Mouse (Mus musculus): ENCODE measurements around the gene Tspear.
"Not testable (repeated sequence)": the region's sequence is repeated elsewhere in the genome, so short reads cannot be mapped to it uniquely, and the experiment has no call there.

Tspear gene

GRCm38 (mm10) chr10:77711157-77711556, 24.8 kb downstream of the Tspear start, which contains the start of gene Gm10024:
Gene Gm10024 (plus strand): TSS chr10:77711457.
- in situ Hi-C loops (cut with MboI, MseI) = loop anchor here (5.0 kb wide), 1 partner anchor 39 kb away; no protein-coding TSS in a partner anchor

- in situ Hi-C loops (cut with MboI, MseI) = loop anchor here (5.0 kb wide), 1 partner anchor 41 kb away; no protein-coding TSS in a partner anchor
Observed at GRCm38 (mm10) chr10:77713734-77714133, 27.4 kb downstream of the Tspear start.

GRCm38 (mm10) chr10:77715507-77715906, 29.1 kb downstream of the Tspear start, which contains the start of gene Gm10142:
Gene Gm10142 (plus strand): TSS chr10:77715807.
- in situ Hi-C loops (cut with MboI, MseI) = no loop called here

GRCm38 (mm10) chr10:77720299-77720698, 33.9 kb downstream of the Tspear start, which contains the start of gene Krtap12-1:
Gene Krtap12-1 (plus strand): TSS chr10:77720599.
- in situ Hi-C loops (cut with MboI, MseI) = not testable (repeated sequence)

- in situ Hi-C loops (cut with MboI, MseI) = no loop called here
Observed at GRCm38 (mm10) chr10:77724855-77725254, 38.5 kb downstream of the Tspear start.

- in situ Hi-C loops (cut with MboI, MseI) = no loop called here
Observed at GRCm38 (mm10) chr10:77726186-77726585, 39.8 kb downstream of the Tspear start, which contains the start of gene Gm10100. Gene Gm10100 (plus strand): TSS chr10:77726486.

GRCm38 (mm10) chr10:77728280-77728679, 41.9 kb downstream of the Tspear start:
- in situ Hi-C loops (cut with MboI, MseI) = no loop called here

- in situ Hi-C loops (cut with MboI, MseI) = no loop called here
Observed at GRCm38 (mm10) chr10:77729241-77729640, 42.9 kb downstream of the Tspear start.

- in situ Hi-C loops (cut with MboI, MseI) = no loop called here
Observed at GRCm38 (mm10) chr10:77735928-77736327, 49.6 kb downstream of the Tspear start.

- in situ Hi-C loops (cut with MboI, MseI) = no loop called here
Observed at GRCm38 (mm10) chr10:77738929-77739328, 52.6 kb downstream of the Tspear start.

- in situ Hi-C loops (cut with MboI, MseI) = not testable (repeated sequence)
Observed at GRCm38 (mm10) chr10:77741924-77742688, 55.7 kb downstream of the Tspear start, which contains the start of gene Gm18596. Gene Gm18596 (minus strand): TSS chr10:77742638.

GRCm38 (mm10) chr10:77750686-77751085, 64.3 kb downstream of the Tspear start:
- in situ Hi-C loops (cut with MboI, MseI) = loop anchor here (10.0 kb wide), 1 partner anchor 1946 kb away; no protein-coding TSS in a partner anchor

- in situ Hi-C loops (cut with MboI, MseI) = loop anchor here (10.0 kb wide), 1 partner anchor 1946 kb away; no protein-coding TSS in a partner anchor
Observed at GRCm38 (mm10) chr10:77751254-77751653, 64.9 kb downstream of the Tspear start, which contains the start of gene Gm9736. Gene Gm9736 (minus strand): TSS chr10:77751354.

- in situ Hi-C loops (cut with MboI, MseI) = loop anchor here (10.0 kb wide), 1 partner anchor 1948 kb away; no protein-coding TSS in a partner anchor
Observed at GRCm38 (mm10) chr10:77752312-77752711, 65.9 kb downstream of the Tspear start.

GRCm38 (mm10) chr10:77753448-77753847, 67.1 kb downstream of the Tspear start:
- in situ Hi-C loops (cut with MboI, MseI) = loop anchor here (10.0 kb wide), 1 partner anchor 1949 kb away; no protein-coding TSS in a partner anchor

- in situ Hi-C loops (cut with MboI, MseI) = loop anchor here (10.0 kb wide), 1 partner anchor 1955 kb away; no protein-coding TSS in a partner anchor
Observed at GRCm38 (mm10) chr10:77759582-77759981, 73.2 kb downstream of the Tspear start, which contains the start of gene Gm3233. Gene Gm3233 (minus strand): TSS chr10:77759682.

- in situ Hi-C loops (cut with MboI, MseI) = no loop called here
Observed at GRCm38 (mm10) chr10:77769727-77770126, 83.4 kb downstream of the Tspear start.

GRCm38 (mm10) chr10:77771225-77771624, 84.9 kb downstream of the Tspear start, which contains the start of gene Gm3238:
Gene Gm3238 (minus strand): TSS chr10:77771325.
- in situ Hi-C loops (cut with MboI, MseI) = not testable (repeated sequence)

- in situ Hi-C loops (cut with MboI, MseI) = not testable (repeated sequence)
Observed at GRCm38 (mm10) chr10:77772142-77772541, 85.8 kb downstream of the Tspear start.

GRCm38 (mm10) chr10:77776844-77777243, 90.5 kb downstream of the Tspear start, which contains the start of gene Gm7138:
Gene Gm7138 (minus strand): TSS chr10:77776944.
- in situ Hi-C loops (cut with MboI, MseI) = not testable (repeated sequence)

- in situ Hi-C loops (cut with MboI, MseI) = not testable (repeated sequence)
Observed at GRCm38 (mm10) chr10:77782442-77782841, 96.1 kb downstream of the Tspear start, which contains the start of gene Gm3250. Gene Gm3250 (minus strand): TSS chr10:77782542.

GRCm38 (mm10) chr10:77783396-77783795, 97.0 kb downstream of the Tspear start:
- in situ Hi-C loops (cut with MboI, MseI) = not testable (repeated sequence)
